Mouse (Mus musculus) induced T-regulatory cell, adult 2 months (primary cell): ENCODE results near the gene Fis1.
"Not testable (repeated sequence)": the region's sequence is repeated elsewhere in the genome, so short reads cannot be mapped to it uniquely, and the experiment has no call there.

Experiments
- DNase-seq: peaks from one replicate; pipeline ENCODE4 v3.0.0-alpha.2; 2012; ENCODE audit warnings: low read depth

Gene Fis1

GRCm38 (mm10) chr5:136940845-136941560, 12.1 kb upstream of the Fis1 start:
- no peak for DNase-seq

GRCm38 (mm10) chr5:136942781-136943180, 10.3 kb upstream of the Fis1 start:
- no peak for DNase-seq

- DNase-seq = no peak
These were observed 9.7 kb upstream of the Fis1 start for GRCm38 (mm10) chr5:136943382-136943781.

- no peak for DNase-seq
These were observed 8.0 kb upstream of the Fis1 start for GRCm38 (mm10) chr5:136945084-136945483.

GRCm38 (mm10) chr5:136947874-136948273, 5.2 kb upstream of the Fis1 start:
- DNase-seq = no peak

GRCm38 (mm10) chr5:136949551-136950336, 3.3 kb upstream of the Fis1 start:
- not testable (repeated sequence) for DNase-seq

- no peak for DNase-seq
These were observed 2.6 kb upstream of the Fis1 start for GRCm38 (mm10) chr5:136950521-136950920.

GRCm38 (mm10) chr5:136952153-136952552, 922 bp upstream of the Fis1 start:
- no peak for DNase-seq

GRCm38 (mm10) chr5:136953440-136953951, 421 bp downstream of the Fis1 start:
- peak; percentile 20 for DNase-seq

- DNase-seq = no peak
These were observed 2.5 kb downstream of the Fis1 start for GRCm38 (mm10) chr5:136955622-136956021.

GRCm38 (mm10) chr5:136957250-136957649, 4.2 kb downstream of the Fis1 start:
- no peak for DNase-seq

GRCm38 (mm10) chr5:136958991-136959605, 6.0 kb downstream of the Fis1 start:
- no peak for DNase-seq

- no peak for DNase-seq
These were observed 7.0 kb downstream of the Fis1 start for GRCm38 (mm10) chr5:136960053-136960452.

GRCm38 (mm10) chr5:136961334-136961982, 8.4 kb downstream of the Fis1 start:
- peak; percentile 16 for DNase-seq

GRCm38 (mm10) chr5:136961983-136962461, 8.9 kb downstream of the Fis1 start:
- peak; percentile 94 for DNase-seq

GRCm38 (mm10) chr5:136962501-136962900, 9.4 kb downstream of the Fis1 start:
- peak; percentile 90 for DNase-seq

GRCm38 (mm10) chr5:136962966-136963540, 10.0 kb downstream of the Fis1 start:
- no peak for DNase-seq

GRCm38 (mm10) chr5:136965210-136965609, 12.1 kb downstream of the Fis1 start:
- no peak for DNase-seq

GRCm38 (mm10) chr5:136965686-136966085, 12.6 kb downstream of the Fis1 start:
- no peak for DNase-seq

GRCm38 (mm10) chr5:136966331-136966730, 13.3 kb downstream of the Fis1 start, which contains the start of gene Cldn15:
Gene Cldn15 (plus strand): TSS chr5:136966616.
- DNase-seq = no peak

GRCm38 (mm10) chr5:136966861-136967455, 13.9 kb downstream of the Fis1 start:
- DNase-seq = no peak
